Mouse (Mus musculus) G1E (cell line): Measurements from ENCODE around the gene Dnajb14. TPM values are rescaled to one million over a fixed set of nuclear protein-coding genes. Genes with fewer than 3 reads are reported as not detected.

Experiments
- ATAC-seq: 2 replicates; pipeline ENCODE4 v1.8.0; 2016; ENCODE audit warnings: mild to moderate bottlenecking; ENCODE audit not compliant: insufficient number of reproducible peaks, poor library complexity, low FRiP score, severe bottlenecking; ENCODE audit errors: extremely low read depth
- DNase-seq: peaks from one replicate; pipeline ENCODE4 v3.0.0; 2012; ENCODE audit warnings: low spot score
- H3K27me3 ChIP-seq: 2 replicates; pipeline ENCODE4 v1.6.1; 2012; ENCODE audit warnings: mild to moderate bottlenecking, low read length, inconsistent platforms; ENCODE audit not compliant: insufficient read depth
- H3K36me3 ChIP-seq: replicated peaks from 2 replicates; pipeline ENCODE3; 2012; ENCODE audit warnings: mild to moderate bottlenecking, inconsistent platforms
- H3K4me1 ChIP-seq: 2 replicates; pipeline ENCODE4 v1.6.1; 2012; ENCODE audit warnings: low read depth, low read length, inconsistent platforms, mixed read lengths; ENCODE audit not compliant: insufficient read depth
- H3K4me3 ChIP-seq: 2 replicates; pipeline ENCODE4 v1.5.1; 2012; ENCODE audit warnings: low read depth, mild to moderate bottlenecking, inconsistent platforms, low read length, moderate library complexity, mixed read lengths
- H3K9me3 ChIP-seq: replicated peaks from 2 replicates; pipeline ENCODE4 v1.6.1; 2012; ENCODE audit warnings: inconsistent platforms
- CTCF ChIP-seq: IDR thresholded peaks from 2 replicates; pipeline ENCODE4 v1.5.1; 2012; ENCODE audit warnings: low read depth, low read length, inconsistent platforms, mixed read lengths
- GATA1 ChIP-seq: IDR thresholded peaks from 2 replicates; pipeline ENCODE4 v1.6.1; 2012; ENCODE audit warnings: borderline replicate concordance, low read length, inconsistent platforms, mixed read lengths
- GATA2 ChIP-seq: IDR thresholded peaks from 2 replicates; pipeline ENCODE4 v1.6.1; 2012; ENCODE audit warnings: low read depth, low read length, inconsistent platforms, borderline replicate concordance
- POLR2AphosphoS5 ChIP-seq: IDR thresholded peaks from 2 replicates; pipeline ENCODE4 v1.6.1; 2012; ENCODE audit warnings: low read depth, low read length, inconsistent platforms; ENCODE audit not compliant: insufficient replicate concordance
- TAL1 ChIP-seq: conservative IDR thresholded peaks from 2 replicates; pipeline ENCODE4 v1.6.1; 2012; ENCODE audit warnings: low read depth, low read length, inconsistent platforms, mixed read lengths
- polyA plus RNA-seq: library from polyadenylated mRNA; stranded (reverse); fragments of >175 nt; gene quantifications from 2 replicates; pipeline ENCODE4 v1.2.3, GENCODE M21; 2012
- total RNA-seq, 2 experiments: library from RNA; stranded (forward) in 1 of 2; stranded (reverse) in 1 of 2; fragments of 200-1000 nt in 1 of 2; fragments of >200 nt in 1 of 2; fragmentation: Nextera tagmentation in 1 of 2; gene quantifications; 2 replicates each; pipeline ENCODE4 v1.2.3; 2014 to 2017

The Dnajb14 gene
- total and polyA plus RNA-seq, 3 experiments: 2.4 to 23.8 (median 14.4) TPM

DNA sequence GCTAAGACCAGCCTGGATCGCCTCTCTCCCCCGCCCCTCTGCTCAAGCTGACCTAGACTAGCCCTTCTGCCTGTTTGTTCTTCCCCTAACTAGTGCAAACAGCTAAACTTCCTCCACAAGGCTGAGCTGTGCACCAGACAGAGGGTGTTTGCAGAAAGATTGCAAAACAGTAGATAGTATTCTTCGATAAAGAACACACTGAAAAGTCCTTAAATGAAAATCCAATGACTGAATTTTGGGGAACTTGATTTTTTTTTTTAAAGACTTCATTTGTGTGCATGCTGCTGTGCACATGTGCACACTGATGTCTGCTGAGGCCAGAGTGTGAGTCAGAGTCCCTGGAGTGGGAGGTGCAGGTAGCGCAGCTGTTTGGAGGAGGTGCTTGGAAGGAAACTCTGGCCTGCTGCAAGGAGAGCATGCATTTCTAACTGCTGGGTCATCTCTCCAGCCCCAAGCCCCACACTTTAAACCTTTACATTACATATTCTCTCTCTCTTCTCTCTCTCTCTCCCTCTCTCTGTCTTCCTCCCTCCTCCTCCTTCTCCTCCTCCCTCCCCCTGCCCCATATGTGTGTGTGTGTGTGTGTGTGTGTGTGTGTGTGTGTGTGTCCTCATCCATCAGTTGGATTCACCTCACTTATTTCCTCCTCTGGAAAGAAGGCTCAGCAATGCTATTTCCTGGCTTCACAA, 84.9 kb downstream of the Dnajb14 start:
- DNase-seq: no peak
- ATAC-seq: peak; percentile 59
- no peak for TF ChIP-seq GATA2
- TF ChIP-seq POLR2AphosphoS5: no peak
- TF ChIP-seq GATA1: no peak
- TF ChIP-seq CTCF: no peak
- TF ChIP-seq TAL1: no peak
- Histone ChIP-seq H3K4me3 (peak overlapping the region; percentile 47; the same call in 1 of the 2 replicates), H3K36me3 (peaks cover 87% of the 10 kb centered on the region), H3K9me3 (no peaks in the 10 kb centered on the region), H3K27me3 (no peaks in the 10 kb centered on the region), H3K4me1 (peaks cover 96% of the 10 kb centered on the region)

DNA sequence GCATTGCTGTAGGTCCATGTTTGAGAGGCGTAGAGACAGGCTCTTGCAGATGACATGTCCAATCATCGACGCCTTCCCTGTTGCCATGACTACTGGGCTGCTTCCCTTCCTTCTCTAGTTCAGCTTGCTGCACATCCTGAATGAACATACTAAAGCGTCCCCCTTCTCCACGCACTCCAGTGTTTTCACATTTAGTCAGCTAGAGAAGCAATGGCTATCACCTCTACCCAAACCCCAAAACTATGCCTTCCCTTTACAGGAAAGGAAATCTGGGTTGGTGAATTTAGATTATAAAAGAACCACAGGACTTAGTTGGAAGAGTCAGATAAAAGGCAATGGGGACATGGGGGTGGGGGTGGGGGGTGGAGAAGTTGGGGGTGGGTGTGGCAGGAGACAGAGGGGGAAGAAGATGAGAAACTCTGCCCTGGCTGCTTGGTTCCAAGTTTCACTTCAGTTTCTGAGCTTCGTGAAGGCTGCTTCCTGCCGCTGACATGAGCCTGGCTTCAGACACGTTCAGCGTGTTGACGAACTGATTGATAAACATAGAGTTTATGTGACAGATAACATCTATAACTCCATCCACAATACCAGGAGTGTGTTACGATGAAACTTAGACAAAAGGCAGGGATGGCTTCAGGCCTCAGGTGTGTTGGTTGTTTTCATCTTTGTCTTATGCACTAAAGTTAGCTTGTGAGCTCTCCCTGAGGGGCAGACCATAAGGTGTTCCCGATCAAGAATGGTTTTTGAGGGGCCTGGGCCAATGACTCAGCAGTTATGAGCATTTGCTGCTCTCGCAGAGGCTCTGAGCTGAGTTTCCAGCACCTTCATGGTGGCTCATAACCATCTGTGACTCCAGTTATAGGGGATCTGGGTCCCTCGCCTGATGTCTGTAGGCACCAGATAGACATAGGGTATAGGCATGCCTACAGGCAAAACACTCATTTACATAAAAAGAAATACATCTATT, 85.7 kb downstream of the Dnajb14 start:
- Histone ChIP-seq H3K4me1 (peaks cover 97% of the 10 kb centered on the region), H3K36me3 (peaks cover 89% of the 10 kb centered on the region), H3K9me3 (no peaks in the 10 kb centered on the region), H3K4me3 (peak overlapping the region; percentile 24; the same call in 1 of the 2 replicates), H3K27me3 (no peaks in the 10 kb centered on the region)
- TF ChIP-seq CTCF: no peak
- TF ChIP-seq TAL1: peak; percentile 25; the same call in 1 of the 2 replicates
- DNase-seq (no peak), ATAC-seq (peak; percentile 10)

DNA sequence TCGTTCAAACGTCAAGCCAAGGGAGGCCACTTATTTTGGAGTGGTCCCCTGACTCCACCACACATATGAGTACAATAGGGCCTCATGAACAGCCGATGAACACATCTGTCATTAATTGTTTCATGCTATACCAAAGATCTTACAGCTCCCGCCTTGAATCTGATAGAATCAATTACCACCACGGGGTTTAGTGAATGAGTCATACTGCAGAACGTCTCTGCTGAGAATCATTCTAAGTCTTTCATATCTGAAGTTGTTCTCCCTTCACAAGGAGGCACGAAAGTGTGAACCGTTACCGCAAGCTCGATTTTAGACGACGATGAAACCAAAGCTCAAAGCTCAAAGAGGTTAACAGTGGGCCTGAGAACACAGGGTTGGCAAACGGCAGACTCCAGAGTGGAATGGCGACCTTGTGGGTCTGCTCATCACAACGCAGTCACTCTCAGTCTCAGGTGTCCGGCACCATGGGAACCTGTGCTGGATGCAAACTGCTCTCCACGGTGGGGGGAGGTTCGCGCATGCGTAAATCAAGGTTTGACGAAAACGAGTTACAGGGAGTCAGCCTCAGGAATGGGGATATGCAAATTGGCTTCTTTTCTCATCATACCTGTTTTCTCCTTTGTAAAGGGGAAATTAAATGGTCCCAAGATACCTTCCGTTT, 86.9 kb downstream of the Dnajb14 start:
- Histone ChIP-seq H3K36me3 (peaks cover 87% of the 10 kb centered on the region), H3K9me3 (no peaks in the 10 kb centered on the region), H3K4me1 (peaks cover 95% of the 10 kb centered on the region), H3K27me3 (no peaks in the 10 kb centered on the region), H3K4me3 (peak overlapping the region; percentile 58; the same call in 1 of the 2 replicates)
- no peak for TF ChIP-seq TAL1
- no peak for TF ChIP-seq GATA1
- TF ChIP-seq GATA2: no peak
- no peak for TF ChIP-seq CTCF
- 0 out of 2 replicates have a peak, but pooled peaks have one; percentile 35 for TF ChIP-seq POLR2AphosphoS5
- ATAC-seq (no peak), DNase-seq (no peak)

DNA sequence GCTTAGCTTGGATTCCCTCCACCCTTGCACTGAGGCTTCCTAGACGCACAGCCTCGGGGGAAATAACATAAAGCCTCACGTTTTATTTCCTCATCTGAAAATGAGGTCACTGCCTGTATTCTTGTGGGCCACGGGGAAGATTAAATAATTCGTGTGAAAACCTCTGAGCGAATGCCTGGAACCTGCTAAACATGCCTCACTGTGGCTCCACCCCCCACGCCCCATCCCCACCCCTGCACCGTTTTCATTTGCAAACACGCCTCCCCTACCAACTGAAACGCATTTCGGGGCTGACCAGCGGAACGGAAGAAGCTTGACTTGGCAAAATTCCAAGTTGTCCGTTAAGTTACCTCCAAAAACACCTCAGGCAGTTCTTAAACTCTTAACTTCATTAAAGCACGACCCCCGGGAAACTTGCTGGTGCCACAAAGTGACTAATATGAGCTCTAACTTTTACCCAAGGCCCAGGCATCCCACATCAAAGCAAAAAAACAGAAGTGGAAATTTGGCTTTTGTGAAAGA, 88.1 kb downstream of the Dnajb14 start:
- TF ChIP-seq POLR2AphosphoS5: no peak; the same call in 1 of the 2 replicates
- H3K4me1 ChIP-seq: peaks cover 91% of the 10 kb centered on the region
- DNase-seq (no peak), ATAC-seq (no peak)
- H3K9me3 ChIP-seq: no peaks in the 10 kb centered on the region
- no peaks in the 10 kb centered on the region for H3K27me3 ChIP-seq
- H3K36me3 ChIP-seq: peaks cover 83% of the 10 kb centered on the region
- peak overlapping the region; percentile 21; the same call in 1 of the 2 replicates for H3K4me3 ChIP-seq

DNA sequence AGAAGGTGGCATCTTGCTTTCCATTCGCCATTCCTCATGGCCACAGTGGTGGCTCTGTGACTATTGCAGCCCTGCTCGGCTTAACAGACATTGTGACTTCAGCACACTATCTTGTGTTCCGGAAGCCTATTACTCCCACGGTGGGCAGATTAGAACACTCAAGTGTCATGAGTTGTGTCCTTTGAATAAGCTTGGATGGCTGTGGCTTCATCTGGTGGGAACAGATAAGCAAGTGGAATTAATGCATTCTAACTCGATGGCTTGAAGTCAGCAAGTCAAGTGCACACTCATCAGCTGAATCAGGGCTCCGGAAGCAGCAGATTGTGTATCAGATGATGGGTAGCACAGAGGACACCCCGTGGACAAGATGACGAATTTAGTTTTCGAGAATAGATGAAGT, 90.4 kb downstream of the Dnajb14 start:
- Histone ChIP-seq H3K4me3 (no peak overlapping the region; the same call in 1 of the 2 replicates), H3K9me3 (no peaks in the 10 kb centered on the region), H3K36me3 (peaks cover 84% of the 10 kb centered on the region), H3K4me1 (peaks cover 87% of the 10 kb centered on the region), H3K27me3 (no peaks in the 10 kb centered on the region)
- ATAC-seq: peak; percentile 80
- TF ChIP-seq CTCF (no peak), TAL1 (peak; percentile 96), GATA2 (no peak), GATA1 (no peak), POLR2AphosphoS5 (0 out of 2 replicates have a peak, but pooled peaks have one; percentile 52)
- no peak for DNase-seq

DNA sequence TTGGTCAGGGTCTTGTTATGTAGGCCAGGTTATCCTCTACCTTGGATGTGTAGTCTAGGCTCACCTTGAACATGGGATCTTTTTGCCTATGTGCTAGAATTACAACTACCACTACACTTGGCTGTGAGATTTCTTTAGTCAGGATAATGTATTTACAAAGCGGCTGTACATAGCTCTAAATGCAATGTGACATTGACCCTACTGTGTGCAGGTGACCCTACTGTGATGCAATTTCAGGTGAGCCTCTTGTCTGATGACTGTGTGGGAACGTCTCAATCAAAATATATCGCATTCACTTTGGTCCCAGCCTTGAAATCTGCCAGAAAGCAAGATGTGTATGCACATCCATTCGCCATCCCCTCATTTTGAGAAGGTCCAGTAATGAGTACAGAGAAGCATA, 90.9 kb downstream of the Dnajb14 start:
- no peak for ATAC-seq
- TF ChIP-seq CTCF (no peak), POLR2AphosphoS5 (no peak), TAL1 (no peak), GATA2 (no peak), GATA1 (no peak)
- Histone ChIP-seq H3K9me3 (no peaks in the 10 kb centered on the region), H3K4me3 (no peak overlapping the region), H3K27me3 (no peaks in the 10 kb centered on the region), H3K4me1 (peaks cover 88% of the 10 kb centered on the region), H3K36me3 (peaks cover 86% of the 10 kb centered on the region)
- no peak for DNase-seq
